Mouse (Mus musculus): ENCODE measurements around the gene Man2a2.
A peak's percentile ranks its signal among the peaks of the same experiment; 100 is the strongest.

Man2a2 gene

GRCm38 (mm10) chr7:80368635-80369421 is 2.3 kb downstream of the Man2a2 start:
- no peak for DNase-seq

DNA sequence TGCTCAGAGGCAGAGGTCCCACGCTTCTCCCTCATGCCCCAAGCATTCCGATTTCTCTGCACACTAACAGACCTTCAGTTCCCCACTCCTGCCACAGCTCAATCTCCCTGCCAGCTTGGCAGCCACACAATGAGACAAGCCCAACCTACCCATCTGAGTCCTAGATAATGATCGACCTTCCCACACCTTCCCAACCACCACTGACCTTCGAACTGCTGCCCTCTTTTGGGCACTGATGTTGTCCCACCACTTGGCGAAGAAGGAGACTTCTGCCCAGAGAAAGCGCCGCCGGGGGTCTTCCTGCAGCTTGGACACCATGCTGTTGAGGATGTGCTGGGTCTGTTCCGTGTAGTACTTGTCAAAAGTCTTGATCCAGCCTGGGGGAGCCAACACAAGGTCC is 3.2 kb downstream of the Man2a2 start:
- DNase-seq = no peak

GRCm38 (mm10) chr7:80367232-80367631 is 3.9 kb downstream of the Man2a2 start:
- DNase-seq = no peak

GRCm38 (mm10) chr7:80365759-80366158 is 5.4 kb downstream of the Man2a2 start:
- DNase-seq = no peak

GRCm38 (mm10) chr7:80360435-80360834 is 10.7 kb downstream of the Man2a2 start:
- no peak for DNase-seq

DNA sequence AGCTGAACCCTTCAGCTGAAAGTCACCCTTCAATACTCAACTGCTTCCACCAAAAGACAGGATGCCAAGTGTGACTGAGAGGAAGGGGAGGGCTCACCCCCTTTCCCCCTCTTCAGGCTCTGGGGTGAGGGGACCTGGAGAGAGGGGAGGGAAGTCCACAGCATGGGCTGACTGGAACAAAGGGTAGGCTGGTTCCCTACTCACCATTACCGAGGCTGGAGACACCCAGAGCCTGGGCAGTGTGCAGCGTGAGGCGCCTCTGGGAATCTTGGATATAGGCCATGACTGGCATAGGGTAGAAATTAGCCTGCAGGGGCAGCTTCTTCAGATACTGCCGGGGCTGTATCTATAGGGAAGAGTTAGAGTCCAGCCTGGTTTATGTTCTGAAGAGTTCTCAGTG is 13.1 kb downstream of the Man2a2 start:
- no peak for DNase-seq

DNA sequence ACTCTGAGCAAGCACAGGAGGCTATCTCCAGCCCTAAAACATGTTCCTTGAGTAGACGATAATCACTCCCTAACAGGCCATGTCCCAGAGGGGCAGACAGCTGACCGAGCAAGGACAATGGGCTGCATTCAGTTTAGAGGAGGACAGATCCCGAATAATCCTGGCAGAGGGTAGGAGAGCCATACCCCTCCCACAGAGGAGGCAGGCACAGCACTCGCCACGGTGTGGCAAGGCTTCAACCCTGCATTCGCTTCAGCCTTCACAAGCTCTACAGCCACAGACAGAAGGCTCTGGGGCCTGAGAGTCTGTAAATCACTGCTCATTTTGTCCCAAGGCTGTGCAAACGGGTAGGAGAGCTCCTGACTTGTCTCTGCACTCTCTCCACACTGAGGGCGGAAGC is 14.0 kb downstream of the Man2a2 start:
- DNase-seq = peak; percentile 50

GRCm38 (mm10) chr7:80356351-80356750 is 14.8 kb downstream of the Man2a2 start:
- no peak for DNase-seq

DNA sequence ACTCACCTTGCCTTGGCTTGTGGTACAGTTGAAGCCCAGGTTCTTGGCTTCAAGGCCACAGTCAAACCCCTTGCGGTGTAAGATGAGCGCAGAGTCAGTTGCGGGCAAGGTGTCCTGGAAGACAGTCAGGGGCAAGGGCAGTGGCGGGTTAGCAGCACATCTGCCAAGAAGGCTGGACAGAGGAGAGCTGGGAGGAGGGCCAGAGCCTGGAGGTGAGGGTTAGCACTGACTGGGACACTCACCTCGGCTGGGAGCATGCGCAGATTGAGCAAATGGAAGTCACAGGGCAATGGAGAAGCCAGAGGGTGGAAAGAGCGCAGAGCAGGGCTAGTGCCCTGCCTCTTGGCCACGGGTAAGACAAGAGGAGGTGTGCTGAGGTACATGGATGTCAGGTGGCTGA is 18.3 kb downstream of the Man2a2 start:
- no peak for DNase-seq

- DNase-seq = no peak
These were observed 20.4 kb downstream of the Man2a2 start for GRCm38 (mm10) chr7:80350808-80351207.

- DNase-seq = no peak
These were observed 23.2 kb downstream of the Man2a2 start for GRCm38 (mm10) chr7:80347670-80348586.

DNA sequence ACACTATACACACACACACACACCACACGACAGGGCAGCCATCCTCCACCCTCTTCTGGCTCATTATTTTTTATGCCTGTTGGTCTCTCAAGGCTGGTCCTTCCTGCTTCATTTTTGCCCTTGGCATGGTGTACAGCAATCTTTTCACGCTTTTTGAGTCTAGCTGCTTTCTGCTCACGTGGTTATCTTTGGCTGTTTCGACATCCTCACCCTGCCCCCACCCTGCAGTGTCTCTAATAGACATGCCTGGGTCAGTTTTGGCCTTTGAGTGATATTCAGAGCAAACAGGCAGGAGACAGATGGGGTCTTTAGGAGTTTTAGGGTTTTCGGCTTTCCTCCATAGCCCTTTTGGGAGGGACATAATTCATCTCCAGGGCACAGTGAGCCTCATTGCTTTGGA is 24.3 kb downstream of the Man2a2 start:
- no peak for DNase-seq

DNA sequence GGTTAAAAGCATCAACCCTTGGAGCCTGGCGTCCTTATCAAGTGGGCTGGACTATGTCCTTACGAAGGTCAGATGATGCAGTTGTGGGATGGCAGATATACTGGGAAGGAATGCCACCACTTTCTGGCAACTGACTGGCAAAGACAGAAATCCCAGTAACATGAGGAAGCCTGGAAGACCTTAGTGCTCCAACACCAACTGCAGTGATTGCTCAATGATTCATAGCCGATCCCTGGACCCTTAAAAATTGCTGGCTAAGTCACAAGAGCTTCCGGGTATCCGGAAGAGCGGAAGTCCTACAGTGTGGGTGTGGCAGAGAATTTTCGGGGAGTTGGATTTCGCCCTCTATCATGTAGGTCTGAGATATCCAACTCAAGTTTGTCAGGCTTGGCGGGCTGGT is 25.0 kb downstream of the Man2a2 start:
- DNase-seq = no peak

DNA sequence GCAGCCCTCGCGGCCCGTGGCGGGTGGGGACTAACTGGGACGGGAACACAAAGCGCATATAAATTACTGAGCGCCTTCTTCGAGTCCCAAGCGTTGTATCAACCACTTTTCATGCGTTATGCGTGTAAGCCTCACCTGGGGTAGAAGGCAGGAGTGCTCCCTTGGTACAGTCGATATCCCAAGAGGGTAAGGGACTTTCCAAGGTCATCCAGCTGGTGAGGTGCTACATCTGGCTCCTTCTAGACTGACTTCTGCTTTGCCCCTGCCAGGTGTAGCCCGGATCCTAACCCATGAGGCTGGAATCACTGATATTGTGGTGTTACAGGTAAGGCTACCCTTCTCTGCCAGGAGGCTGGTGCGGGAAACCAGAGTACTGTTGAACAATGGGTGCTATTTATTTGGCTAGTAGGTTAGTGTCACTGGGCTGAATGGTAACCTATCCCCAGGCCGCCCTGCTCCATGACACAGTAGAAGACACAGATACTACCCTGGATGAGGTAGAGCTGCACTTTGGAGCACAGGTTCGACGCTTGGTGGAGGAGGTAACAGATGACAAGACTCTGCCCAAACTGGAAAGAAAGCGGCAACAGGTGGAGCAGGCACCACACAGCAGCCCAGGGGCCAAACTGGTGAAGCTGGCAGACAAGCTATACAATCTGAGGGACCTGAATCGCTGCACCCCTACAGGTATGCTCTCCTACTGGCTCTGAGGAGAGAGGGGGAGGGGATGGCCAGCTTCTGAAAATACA is 27.7 kb downstream of the Man2a2 start:
- no peak for DNase-seq

GRCm38 (mm10) chr7:80342858-80343257 is 28.3 kb downstream of the Man2a2 start, which contains the start of gene Hddc3:
Hddc3 (plus strand) TSS chr7:80343104.
- peak; percentile 98 for DNase-seq

DNA sequence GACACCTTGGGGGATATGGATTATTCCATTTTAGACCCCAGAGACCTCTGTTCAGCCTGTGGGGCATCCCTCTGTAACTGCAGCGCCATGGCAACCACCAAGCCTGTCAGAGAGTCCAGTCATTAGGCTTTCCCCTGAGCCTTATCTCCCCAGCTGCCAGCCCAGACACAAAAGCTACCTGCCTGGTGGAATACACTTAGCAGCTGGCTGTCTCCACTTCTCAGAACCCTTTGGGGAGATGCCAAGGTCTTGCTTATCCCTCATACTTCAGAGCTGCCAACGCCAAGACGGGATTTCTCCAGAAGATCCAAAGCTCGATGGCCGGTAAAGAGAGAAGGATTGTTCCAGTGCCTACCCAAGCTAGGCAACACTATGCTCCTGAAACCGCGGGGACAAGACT is 29.4 kb downstream of the Man2a2 start:
- no peak for DNase-seq

GRCm38 (mm10) chr7:80340793-80341192 is 30.4 kb downstream of the Man2a2 start, which contains the start of gene Unc45a:
Unc45a (minus strand) TSS chr7:80341005.
- DNase-seq = peak; percentile 86

DNA sequence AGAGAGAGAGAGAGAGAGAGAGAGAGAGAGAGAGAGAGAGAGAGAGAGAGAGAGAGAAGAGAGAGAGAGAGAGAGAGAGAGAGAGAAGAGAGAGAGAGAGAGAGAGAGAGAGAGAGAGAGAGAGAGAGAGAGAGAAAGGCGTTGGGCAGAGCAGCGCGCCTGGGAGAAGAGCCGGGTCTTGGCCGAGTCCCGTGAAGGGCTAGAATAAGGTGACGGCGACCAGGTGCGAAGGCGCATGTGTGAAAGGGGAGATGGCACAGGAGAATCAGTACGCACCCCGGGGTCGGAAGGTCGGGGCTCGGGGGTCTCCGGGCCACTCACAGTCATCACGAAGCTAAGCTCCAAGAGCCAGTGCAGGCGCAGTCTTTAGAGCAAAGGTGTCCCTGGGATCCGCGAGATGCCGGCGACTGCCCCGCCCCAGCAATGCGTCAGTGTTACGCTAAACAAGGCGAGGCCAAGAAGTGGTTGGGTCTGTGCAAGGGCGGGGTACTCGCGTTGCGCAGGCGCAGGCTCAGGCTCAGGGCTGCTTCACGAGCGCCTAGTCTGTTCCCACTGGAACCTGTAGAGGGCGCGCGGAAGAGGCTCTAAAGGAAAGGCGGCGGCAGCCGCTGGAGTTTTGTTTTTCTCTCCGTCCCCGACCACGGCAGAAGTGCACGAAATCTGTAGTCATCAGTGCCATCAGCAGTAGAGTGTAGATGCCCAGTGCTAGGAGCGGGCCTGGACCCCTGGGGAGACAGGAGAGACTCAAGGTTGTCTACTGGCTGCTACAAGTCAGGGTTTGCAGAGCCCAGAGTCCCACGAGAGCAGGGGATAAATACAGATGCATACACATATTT is 31.2 kb downstream of the Man2a2 start:
- peak; percentile 98 for DNase-seq

DNA sequence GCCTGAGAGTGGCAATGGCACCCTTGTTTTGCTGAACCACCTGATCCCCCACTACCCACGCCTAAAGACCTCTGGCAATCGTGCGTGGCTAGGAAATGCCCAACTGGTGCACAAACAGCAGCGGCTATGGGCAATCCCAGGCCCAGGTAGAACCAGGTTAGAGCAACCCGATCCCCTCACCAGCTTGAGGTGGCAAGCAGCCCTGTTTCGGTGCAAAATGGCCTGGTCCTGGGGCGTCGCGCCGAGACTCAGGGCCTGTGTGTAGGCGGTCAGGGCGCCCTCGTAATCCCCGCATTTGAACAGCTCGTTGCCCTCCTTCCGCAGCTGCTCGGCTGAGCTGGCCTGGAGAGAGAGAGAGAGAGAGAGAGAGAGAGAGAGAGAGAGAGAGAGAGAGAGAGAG is 31.8 kb downstream of the Man2a2 start:
- peak; percentile 53 for DNase-seq

DNA sequence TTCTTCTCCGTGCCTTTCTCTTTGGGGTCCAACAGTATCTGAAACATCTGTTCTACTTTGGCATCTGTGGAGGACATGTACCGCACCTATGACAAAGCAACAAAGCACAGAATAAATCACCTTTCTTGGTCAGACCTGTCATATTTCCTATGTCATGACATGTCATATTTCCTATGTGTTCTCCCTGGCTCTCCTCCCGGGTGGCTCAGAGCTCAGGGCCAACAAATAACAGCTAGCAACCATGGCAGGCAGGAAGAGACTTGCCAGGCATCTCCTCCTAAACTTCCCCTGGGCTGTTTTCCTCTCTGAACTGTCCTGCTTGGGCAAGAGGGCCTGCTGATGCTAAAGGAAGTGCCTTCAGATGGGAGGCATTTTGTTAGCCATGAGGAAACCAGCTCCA is 34.2 kb downstream of the Man2a2 start:
- no peak for DNase-seq

DNA sequence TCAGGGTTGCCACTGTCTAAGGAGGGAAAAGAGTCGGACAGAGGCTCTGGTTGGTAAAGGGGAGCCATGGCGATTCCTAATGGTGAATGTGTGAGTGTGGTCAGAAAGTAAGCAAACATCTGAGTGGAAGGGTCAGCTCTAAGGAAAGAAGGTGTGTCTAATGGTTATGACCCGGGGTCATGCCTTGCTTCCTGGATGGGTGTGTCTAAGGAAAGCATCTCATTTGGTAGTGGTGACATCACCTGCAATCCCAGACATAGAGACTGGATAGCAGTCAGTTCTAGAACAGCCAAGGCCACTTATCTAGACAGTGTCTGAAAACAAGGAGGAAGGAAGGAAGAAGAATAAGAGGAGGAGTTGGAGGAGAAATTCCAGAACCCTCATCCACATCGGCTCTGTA is 36.3 kb downstream of the Man2a2 start:
- no peak for DNase-seq

- no peak for DNase-seq
These were observed 39.7 kb downstream of the Man2a2 start for GRCm38 (mm10) chr7:80331433-80331832.
